Mouse (Mus musculus) myocyte (in vitro differentiated cells): Measurements from ENCODE around the gene Cd9.

ENCODE experiments used
- CEBPB ChIP-seq: IDR thresholded peaks from 2 replicates; pipeline ENCODE4 v1.6.1; 2011; ENCODE audit warnings: mild to moderate bottlenecking, moderate library complexity; ENCODE audit not compliant: poor library complexity, insufficient read depth, severe bottlenecking
- POLR2A ChIP-seq: IDR thresholded peaks from one replicate; pipeline ENCODE4 v1.6.1; 2011; ENCODE audit warnings: low read depth, mild to moderate bottlenecking, control low read depth, moderate library complexity; ENCODE audit not compliant: insufficient read length
- POLR2AphosphoS2 ChIP-seq: IDR thresholded peaks from one replicate; pipeline ENCODE4 v1.6.1; 2011; ENCODE audit warnings: low read depth, control low read depth; ENCODE audit not compliant: insufficient read length

DNA sequence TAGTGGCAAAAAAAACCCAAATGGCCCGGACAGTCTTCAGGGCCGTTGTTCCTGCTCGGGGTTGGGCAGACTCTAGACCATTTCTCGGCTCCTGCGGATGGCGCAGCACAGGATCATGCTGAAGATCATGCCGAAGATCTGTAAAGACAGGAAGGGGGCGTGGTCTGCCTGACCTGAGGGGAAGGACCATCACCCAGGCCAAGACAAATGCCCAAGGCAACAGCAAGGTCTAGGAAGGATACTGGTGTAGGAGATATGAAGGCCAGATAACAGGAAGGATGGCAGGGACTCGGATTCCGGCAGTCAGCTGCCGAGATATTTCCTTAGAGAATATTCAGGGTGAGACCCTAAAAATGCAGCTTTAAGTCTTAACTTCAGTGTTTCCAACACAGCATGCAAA is 34.0 kb downstream of the Cd9 start:
- no peak for TF ChIP-seq POLR2A
- TF ChIP-seq POLR2AphosphoS2, result no peak
- no peak for TF ChIP-seq CEBPB
